Mouse (Mus musculus): ENCODE measurements around the gene Rufy3. TPM values are rescaled to one million over a fixed set of nuclear protein-coding genes. Genes with fewer than 3 reads are reported as not detected.

The Rufy3 gene
- total RNA-seq, 2 experiments from 2014 or later: 3.8 to 6.2 TPM

Other genes with a start within 250 kb of the Rufy3 start
- gene Prol1, start 247.7 kb upstream of the Rufy3 start, total RNA-seq (2014; fragmentation: Nextera tagmentation): not detected in 2 replicates
- gene Prol1, start 247.7 kb upstream of the Rufy3 start, total RNA-seq (2017): not detected in 2 replicates
- not detected in 2 replicates for gene Amtn, start 188.9 kb upstream of the Rufy3 start, total RNA-seq (2014; fragmentation: Nextera tagmentation)
- not detected in 2 replicates for gene Amtn, start 188.9 kb upstream of the Rufy3 start, total RNA-seq (2017)
- not detected in 2 replicates for gene Ambn, start 109.0 kb upstream of the Rufy3 start, total RNA-seq (2014; fragmentation: Nextera tagmentation)
- gene Ambn, start 109.0 kb upstream of the Rufy3 start, total RNA-seq (2017): not detected in 2 replicates
- gene Enam, start 77.1 kb upstream of the Rufy3 start, total RNA-seq (2014; fragmentation: Nextera tagmentation): not detected in 2 replicates
- gene Enam, start 77.1 kb upstream of the Rufy3 start, total RNA-seq (2017): not detected in 2 replicates
- gene Jchain, start 37.1 kb upstream of the Rufy3 start, total RNA-seq (2014; fragmentation: Nextera tagmentation): not detected in 2 replicates
- 1.9 TPM in 1 of 2 replicates, not detected in the other for gene Jchain, start 37.1 kb upstream of the Rufy3 start, total RNA-seq (2017)
- 59.1 and 76.3 TPM in 2 replicates for gene Utp3, start 10.6 kb upstream of the Rufy3 start, total RNA-seq (2014; fragmentation: Nextera tagmentation)
- gene Utp3, start 10.6 kb upstream of the Rufy3 start, total RNA-seq (2017): 70.4 and 72.5 TPM in 2 replicates
- 65.0 and 69.2 TPM in 2 replicates for gene Grsf1, start 111.1 kb downstream of the Rufy3 start, total RNA-seq (2014; fragmentation: Nextera tagmentation)
- gene Grsf1, start 111.1 kb downstream of the Rufy3 start, total RNA-seq (2017): 106 and 108 TPM in 2 replicates
- 31.0 and 39.9 TPM in 2 replicates for gene Mob1b, start 155.8 kb downstream of the Rufy3 start, total RNA-seq (2014; fragmentation: Nextera tagmentation)
- 13.3 and 19.1 TPM in 2 replicates for gene Mob1b, start 155.8 kb downstream of the Rufy3 start, total RNA-seq (2017)
- 65.7 and 85.7 TPM in 2 replicates for gene Dck, start 200.0 kb downstream of the Rufy3 start, total RNA-seq (2014; fragmentation: Nextera tagmentation)
- 36.8 and 43.3 TPM in 2 replicates for gene Dck, start 200.0 kb downstream of the Rufy3 start, total RNA-seq (2017)

Data from megakaryocyte-erythroid progenitor cell, adult 5-6 weeks (primary cell).